Mouse (Mus musculus): ENCODE measurements around the gene Mboat7.
A peak's percentile ranks its signal among the peaks of the same experiment; 100 is the strongest.
"Not testable (repeated sequence)": the region's sequence is repeated elsewhere in the genome, so short reads cannot be mapped to it uniquely, and the experiment has no call there.

The Mboat7 gene

GRCm38 (mm10) chr7:3692987-3693808, at the start of gene Mboat7:
Mboat7 (minus strand) TSS chr7:3693523.
- peak; percentile 98 for DNase-seq

GRCm38 (mm10) chr7:3732675-3733074, 39.4 kb upstream of the Mboat7 start:
- DNase-seq = not testable (repeated sequence)

GRCm38 (mm10) chr7:3725459-3725858, 32.1 kb upstream of the Mboat7 start:
- not testable (repeated sequence) for DNase-seq

- DNase-seq = not testable (repeated sequence)
These were observed 26.9 kb upstream of the Mboat7 start, which contains the start of gene Pirb for GRCm38 (mm10) chr7:3720268-3720667. Pirb (minus strand) TSS chr7:3720391.

- DNase-seq = no peak
These were observed 21.9 kb upstream of the Mboat7 start for GRCm38 (mm10) chr7:3715249-3715648.

GRCm38 (mm10) chr7:3712264-3712942, 19.1 kb upstream of the Mboat7 start:
- DNase-seq = no peak

GRCm38 (mm10) chr7:3709000-3709399, 15.7 kb upstream of the Mboat7 start:
- DNase-seq = no peak

GRCm38 (mm10) chr7:3708447-3708980, 15.2 kb upstream of the Mboat7 start:
- not testable (repeated sequence) for DNase-seq

- no peak for DNase-seq
These were observed 14.5 kb upstream of the Mboat7 start for GRCm38 (mm10) chr7:3707568-3708413.

GRCm38 (mm10) chr7:3707027-3707426, 13.7 kb upstream of the Mboat7 start:
- DNase-seq = no peak

- DNase-seq = no peak
These were observed 13.1 kb upstream of the Mboat7 start for GRCm38 (mm10) chr7:3706343-3706934.

- DNase-seq = no peak
These were observed 12.6 kb upstream of the Mboat7 start for GRCm38 (mm10) chr7:3705911-3706310.

GRCm38 (mm10) chr7:3705461-3705860, 12.1 kb upstream of the Mboat7 start:
- not testable (repeated sequence) for DNase-seq

- DNase-seq = no peak
These were observed 11.2 kb upstream of the Mboat7 start for GRCm38 (mm10) chr7:3704475-3704874.

GRCm38 (mm10) chr7:3703879-3704441, 10.6 kb upstream of the Mboat7 start, which contains the start of gene Rps9:
Rps9 (plus strand) TSS chr7:3703993.
- DNase-seq = peak; percentile 99

- no peak for DNase-seq
These were observed 10.0 kb upstream of the Mboat7 start for GRCm38 (mm10) chr7:3703148-3703878.

- DNase-seq = no peak
These were observed 5.1 kb upstream of the Mboat7 start for GRCm38 (mm10) chr7:3698471-3698870.

- not testable (repeated sequence) for DNase-seq
These were observed 1.6 kb upstream of the Mboat7 start for GRCm38 (mm10) chr7:3694949-3695305.

GRCm38 (mm10) chr7:3694076-3694948, 989 bp upstream of the Mboat7 start:
- peak; percentile 90 for DNase-seq

GRCm38 (mm10) chr7:3693809-3694075, 419 bp upstream of the Mboat7 start:
- no peak for DNase-seq

All from retina, postnatal 1 day (tissue).